Mouse (Mus musculus) myocyte (in vitro differentiated cells): ENCODE measurements at regions not wholly inside any gene's neighbourhood (a gene's known extent, or its start where the extent isn't known, plus 50 kb on each side); places are given as distances from the start of the nearest gene placed in this dataset.
"Not testable (repeated sequence)": the region's sequence is repeated elsewhere in the genome, so short reads cannot be mapped to it uniquely, and the experiment has no call there.

Source experiments
- H3K27me3 ChIP-seq: one replicate; pipeline ENCODE4 v1.6.1; 2011; ENCODE audit not compliant: control insufficient read depth, insufficient read depth, insufficient read length
- H3K36me3 ChIP-seq: one replicate; pipeline ENCODE4 v1.6.1; 2011; ENCODE audit not compliant: control insufficient read depth, insufficient read depth
- H3K4me2 ChIP-seq: one replicate; pipeline ENCODE4 v1.6.1; 2011; ENCODE audit warnings: low read depth, control low read depth
- H3K4me3 ChIP-seq: one replicate; pipeline ENCODE4 v1.5.1; 2011; ENCODE audit warnings: mild to moderate bottlenecking, control low read depth, moderate library complexity
- H3K79me2 ChIP-seq: one replicate; pipeline ENCODE4 v1.6.1; 2011; ENCODE audit not compliant: control insufficient read depth, insufficient read depth
- H3ac ChIP-seq: one replicate; pipeline ENCODE4 v1.6.1; 2011; ENCODE audit not compliant: control insufficient read depth, insufficient read length
- CEBPB ChIP-seq: IDR thresholded peaks from 2 replicates; pipeline ENCODE4 v1.6.1; 2011; ENCODE audit warnings: mild to moderate bottlenecking, moderate library complexity; ENCODE audit not compliant: poor library complexity, insufficient read depth, severe bottlenecking
- E2F4 ChIP-seq: IDR thresholded peaks from one replicate; pipeline ENCODE4 v1.6.1; 2011; ENCODE audit warnings: mild to moderate bottlenecking, control low read depth, moderate library complexity; ENCODE audit not compliant: insufficient read depth
- MAX ChIP-seq: IDR thresholded peaks from one replicate; pipeline ENCODE4 v1.6.1; 2011; ENCODE audit warnings: low read depth, mild to moderate bottlenecking, control low read depth
- MYOD1 ChIP-seq, 3 experiments: IDR thresholded peaks; one replicate each; pipeline ENCODE4 v1.6.1; 2011; ENCODE audit warnings: control low read depth in 2 of 3, low read depth in 2 of 3, mild to moderate bottlenecking in 2 of 3, moderate library complexity in 1 of 3; ENCODE audit not compliant: insufficient read length in 2 of 3, control insufficient read depth in 1 of 3
- POLR2AphosphoS2 ChIP-seq: IDR thresholded peaks from one replicate; pipeline ENCODE4 v1.6.1; 2011; ENCODE audit warnings: low read depth, control low read depth; ENCODE audit not compliant: insufficient read length
- REST ChIP-seq: IDR thresholded peaks from one replicate; pipeline ENCODE4 v1.6.1; 2011; ENCODE audit warnings: mild to moderate bottlenecking, control low read depth, moderate library complexity; ENCODE audit not compliant: insufficient read depth, insufficient read length
- SRF ChIP-seq: IDR thresholded peaks from one replicate; pipeline ENCODE4 v1.6.1; 2011; ENCODE audit warnings: low read depth; ENCODE audit not compliant: control insufficient read depth, insufficient read length
- USF1 ChIP-seq: IDR thresholded peaks from one replicate; pipeline ENCODE4 v1.6.1; 2011; ENCODE audit warnings: low read depth, mild to moderate bottlenecking, control low read depth, moderate library complexity

DNA sequence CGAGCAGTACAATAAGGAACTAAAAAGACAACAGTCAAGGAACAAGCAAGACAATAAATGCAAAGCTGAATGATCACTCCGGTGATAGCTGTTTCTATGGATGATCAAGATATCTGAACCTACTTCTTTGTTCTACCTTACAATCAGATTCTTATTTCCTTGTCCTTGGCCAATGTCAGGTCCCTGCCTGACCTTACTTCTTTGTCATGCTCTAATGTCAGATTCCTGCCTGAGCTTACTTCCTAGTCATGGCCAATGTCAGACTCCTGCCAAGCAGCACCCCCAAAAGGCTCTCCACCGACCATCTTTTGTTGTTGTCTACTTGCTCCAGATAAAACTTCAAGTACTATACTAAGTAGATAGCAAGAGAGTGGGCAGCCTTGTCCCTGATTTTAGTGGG lies 312.6 kb downstream of the Aasdhppt start:
- H3K4me2 ChIP-seq = no peak overlapping the region
- no peaks in the 10 kb centered on the region for H3K27me3 ChIP-seq
- TF ChIP-seq REST (no peak), SRF (no peak), USF1 (no peak), MYOD1 (IDR thresholded peaks at IDR 0.05; ENCODE audit: control insufficient read depth in 1 of 3, insufficient read length in 2 of 3, low read depth in 2 of 3) (no peak), E2F4 (no peak), POLR2AphosphoS2 (no peak), MAX (no peak), CEBPB (no peak)
- H3K36me3 ChIP-seq = no peaks in the 10 kb centered on the region
- no peaks in the 10 kb centered on the region for H3K79me2 ChIP-seq
- H3K4me3 ChIP-seq = no peak overlapping the region
- H3ac ChIP-seq = no peak overlapping the region

DNA sequence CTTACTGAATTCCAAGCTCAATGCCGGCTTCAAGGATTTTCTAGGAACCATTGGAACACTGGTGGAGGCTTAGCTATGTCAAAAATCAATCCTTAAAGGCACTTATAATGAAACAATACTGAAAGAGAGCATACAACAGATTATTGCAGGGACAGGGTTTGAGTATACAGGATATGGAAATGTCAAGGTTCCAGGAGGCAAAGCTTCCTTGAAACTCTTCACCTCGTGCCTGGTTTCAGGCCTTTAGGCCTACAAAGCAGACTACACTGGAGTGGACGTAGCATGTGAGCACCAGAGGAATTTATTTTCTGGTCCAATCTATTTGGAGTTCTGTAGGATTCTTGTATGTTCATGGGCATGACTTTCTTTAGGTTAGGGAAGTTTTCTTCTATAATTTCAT lies 320.9 kb downstream of the Aasdhppt start:
- H3ac ChIP-seq, H3K79me2 ChIP-seq, H3K4me3 ChIP-seq, H3K4me2 ChIP-seq, H3K27me3 ChIP-seq, H3K36me3 ChIP-seq: not testable (repeated sequence)

DNA sequence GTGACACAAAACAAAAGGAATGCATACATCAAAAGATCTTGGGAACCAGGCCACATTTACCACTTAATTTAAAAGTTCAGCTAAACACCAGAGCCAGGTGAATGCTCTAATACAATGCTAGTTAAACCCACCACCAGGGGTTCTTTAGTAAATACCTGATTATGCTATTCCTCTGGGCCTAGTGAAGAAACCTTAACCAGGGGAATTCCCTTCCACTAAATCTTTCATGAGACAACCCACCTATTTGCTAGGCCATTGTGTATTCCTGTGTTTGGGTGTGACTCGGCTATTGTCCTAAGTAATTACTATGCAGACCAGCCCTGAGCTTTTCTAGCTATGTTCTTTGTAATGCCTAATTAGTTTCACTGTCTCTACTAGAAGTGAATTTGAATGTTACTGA lies 321.3 kb downstream of the Aasdhppt start:
- H3K4me2 ChIP-seq, H3K36me3 ChIP-seq, H3ac ChIP-seq, H3K27me3 ChIP-seq, H3K4me3 ChIP-seq, H3K79me2 ChIP-seq: not testable (repeated sequence)
